Mouse (Mus musculus) CH12.LX (cell line): ENCODE measurements around the gene Ric8b. TPM values are rescaled to one million over a fixed set of nuclear protein-coding genes. Genes with fewer than 3 reads are reported as not detected.

Experiments
- DNase-seq: peaks from one replicate; pipeline ENCODE4 v3.0.0-alpha.2; 2013; ENCODE audit errors: extremely low read depth
- H3K27ac ChIP-seq: 2 replicates; pipeline ENCODE4 v1.5.1; 2012; ENCODE audit warnings: low read depth, mild to moderate bottlenecking, control low read depth, moderate library complexity; ENCODE audit not compliant: insufficient read depth
- H3K27me3 ChIP-seq: replicated peaks from 2 replicates; pipeline ENCODE3; 2012; ENCODE audit warnings: inconsistent platforms
- H3K36me3 ChIP-seq, 2 experiments: replicated peaks in 1 of 2; 2 replicates each; pipeline versions ENCODE3 to v1.6.1; 2012; ENCODE audit warnings: inconsistent platforms in 1 of 2, low read length in 1 of 2, mild to moderate bottlenecking in 1 of 2, mixed read lengths in 1 of 2, moderate library complexity in 1 of 2; ENCODE audit not compliant: control insufficient read depth in 1 of 2, insufficient read depth in 1 of 2
- H3K4me1 ChIP-seq, 2 experiments: 2 replicates each; pipeline ENCODE4 v1.6.1; 2012; ENCODE audit warnings: inconsistent platforms in 1 of 2, moderate library complexity in 1 of 2; ENCODE audit not compliant: insufficient read depth in 2 of 2, control insufficient read depth in 1 of 2
- H3K4me2 ChIP-seq: 2 replicates; pipeline ENCODE4 v1.6.1; 2012; ENCODE audit warnings: low read depth, mild to moderate bottlenecking, control low read depth; ENCODE audit not compliant: poor library complexity, insufficient read depth, severe bottlenecking
- H3K4me3 ChIP-seq, 3 experiments: fragments of 150-350 bp in 1 of 3; sonication (generic) in 1 of 3; replicated peaks in 1 of 3; 2 replicates each; pipeline versions ENCODE3 to v1.5.1; 2011 to 2012; ENCODE audit warnings: low read depth in 2 of 3, low read length in 2 of 3, mild to moderate bottlenecking in 2 of 3, moderate library complexity in 2 of 3, control low read depth in 1 of 3, improper control_type of control experiment in 1 of 3, inconsistent platforms in 1 of 3, mixed read lengths in 1 of 3; ENCODE audit not compliant: poor library complexity in 1 of 3
- H3K79me2 ChIP-seq: replicated peaks from 2 replicates; pipeline ENCODE4 v1.6.1; 2012; ENCODE audit warnings: mild to moderate bottlenecking, moderate library complexity; ENCODE audit not compliant: control insufficient read depth, poor library complexity, insufficient read depth, severe bottlenecking; ENCODE audit errors: extremely low read depth
- H3K9ac ChIP-seq: 2 replicates; pipeline ENCODE4 v1.6.1; 2012; ENCODE audit warnings: low read depth, mild to moderate bottlenecking, control low read depth, moderate library complexity; ENCODE audit not compliant: insufficient read depth
- H3K9me3 ChIP-seq: replicated peaks from 2 replicates; pipeline ENCODE3; 2012; ENCODE audit warnings: low read length, inconsistent platforms, mixed read lengths
- BHLHE40 ChIP-seq: IDR thresholded peaks from 2 replicates; pipeline ENCODE4 v1.6.1; 2011; ENCODE audit warnings: mild to moderate bottlenecking, low read depth, low read length, improper control_type of control experiment
- CHD1 ChIP-seq: IDR thresholded peaks from 2 replicates; pipeline ENCODE4 v1.6.1; 2012; ENCODE audit warnings: low read depth, low read length, improper control_type of control experiment, inconsistent platforms
- CHD2 ChIP-seq: IDR thresholded peaks from 2 replicates; pipeline ENCODE4 v1.6.1; 2011; ENCODE audit warnings: low read length, improper control_type of control experiment
- ELF1 ChIP-seq: IDR thresholded peaks from 2 replicates; pipeline ENCODE4 v1.6.1; 2014; ENCODE audit warnings: low read depth, mild to moderate bottlenecking, inconsistent platforms, low read length, improper control_type of control experiment
- EP300 ChIP-seq: IDR thresholded peaks from 2 replicates; pipeline ENCODE4 v1.6.1; 2011; ENCODE audit warnings: low read length, improper control_type of control experiment
- ETS1 ChIP-seq: conservative IDR thresholded peaks from 2 replicates; pipeline ENCODE4 v1.6.1; 2012; ENCODE audit warnings: low read depth, mild to moderate bottlenecking, inconsistent platforms, low read length, improper control_type of control experiment, moderate library complexity
- GABPA ChIP-seq: IDR thresholded peaks from 2 replicates; pipeline ENCODE4 v1.6.1; 2012; ENCODE audit warnings: low read depth, low read length, improper control_type of control experiment, inconsistent platforms; ENCODE audit not compliant: insufficient replicate concordance
- HCFC1 ChIP-seq: IDR thresholded peaks from 2 replicates; pipeline ENCODE4 v1.6.1; 2012; ENCODE audit warnings: low read depth, mild to moderate bottlenecking, inconsistent platforms, low read length, improper control_type of control experiment
- JUN ChIP-seq: IDR thresholded peaks from 2 replicates; pipeline ENCODE4 v1.6.1; 2011; ENCODE audit warnings: low read depth, mild to moderate bottlenecking, low read length, improper control_type of control experiment, moderate library complexity; ENCODE audit not compliant: insufficient read depth
- KAT2A ChIP-seq: IDR thresholded peaks from 2 replicates; pipeline ENCODE4 v1.6.1; 2012; ENCODE audit warnings: low read length, improper control_type of control experiment, inconsistent platforms; ENCODE audit not compliant: insufficient replicate concordance
- MEF2A ChIP-seq: IDR thresholded peaks from 2 replicates; pipeline ENCODE4 v1.6.1; 2014; ENCODE audit warnings: low read depth, mild to moderate bottlenecking, inconsistent platforms, low read length, improper control_type of control experiment, borderline replicate concordance
- MXI1 ChIP-seq: IDR thresholded peaks from 2 replicates; pipeline ENCODE4 v1.6.1; 2011; ENCODE audit warnings: mild to moderate bottlenecking, low read depth, low read length, improper control_type of control experiment
- MYC ChIP-seq: IDR thresholded peaks from 2 replicates; pipeline ENCODE4 v1.6.1; 2011; ENCODE audit warnings: low read depth, mild to moderate bottlenecking, improper control_type of control experiment, low read length
- NELFE ChIP-seq: IDR thresholded peaks from 2 replicates; pipeline ENCODE4 v1.6.1; 2011; ENCODE audit warnings: low read depth, low read length, improper control_type of control experiment
- POLR2A ChIP-seq: IDR thresholded peaks from 2 replicates; pipeline ENCODE4 v1.6.1; 2011; ENCODE audit warnings: low read depth, mild to moderate bottlenecking, improper control_type of control experiment, low read length
- RAD21 ChIP-seq: IDR thresholded peaks from 2 replicates; pipeline ENCODE4 v1.6.1; 2011; ENCODE audit warnings: low read depth, mild to moderate bottlenecking, low read length, improper control_type of control experiment, moderate library complexity
- SMC3 ChIP-seq: IDR thresholded peaks from 2 replicates; pipeline ENCODE4 v1.6.1; 2011; ENCODE audit warnings: low read depth, low read length, improper control_type of control experiment
- TBP ChIP-seq: conservative IDR thresholded peaks from 2 replicates; pipeline ENCODE4 v1.6.1; 2011; ENCODE audit warnings: low read depth, low read length, improper control_type of control experiment
- TCF12 ChIP-seq: IDR thresholded peaks from 2 replicates; pipeline ENCODE4 v1.6.1; 2014; ENCODE audit warnings: low read depth, mild to moderate bottlenecking, inconsistent platforms, low read length, improper control_type of control experiment
- UBTF ChIP-seq: IDR thresholded peaks from 2 replicates; pipeline ENCODE4 v1.6.1; 2012; ENCODE audit warnings: low read depth, mild to moderate bottlenecking, inconsistent platforms, low read length, improper control_type of control experiment, moderate library complexity
- ZKSCAN1 ChIP-seq: IDR thresholded peaks from 2 replicates; pipeline ENCODE4 v1.6.1; 2012; ENCODE audit warnings: low read depth, inconsistent platforms, low read length, improper control_type of control experiment, borderline replicate concordance
- ZMIZ1 ChIP-seq: IDR thresholded peaks from 2 replicates; pipeline ENCODE4 v1.6.1; 2012; ENCODE audit warnings: low read depth, mild to moderate bottlenecking, inconsistent platforms, low read length, improper control_type of control experiment
- dilution Hi-C: fragments of 300-500 bp; cut with MboI; formaldehyde crosslinking; loops from 2 replicates; pipeline ENCODE4 v1.14.3; 2020; ENCODE audit warnings: low sequenced_read_pairs; ENCODE audit not compliant: extremely low pct_unique_long_range_greater_than_20kb, extremely low pct_ligation_motif_present
- in situ Hi-C: fragments of 300-500 bp; cut with MboI; formaldehyde crosslinking; loops from 3 replicates; pipeline ENCODE4 v1.14.3; 2019; ENCODE audit warnings: low sequenced_read_pairs, low pct_ligation_motif_present, low pct_unique_long_range_greater_than_20kb, mixed read lengths
- polyA plus RNA-seq: library from polyadenylated mRNA; unstranded; fragments of >175 nt; gene quantifications from 2 replicates; pipeline ENCODE4 v1.2.1, GENCODE M21; 2012; ENCODE audit warnings: low read depth; ENCODE audit not compliant: insufficient read length
- total RNA-seq, 2 experiments: library from RNA; depleted of rRNA; stranded (reverse); fragments of 300-350 nt in 1 of 2; fragments of >200 nt in 1 of 2; gene quantifications; 2 replicates each; pipeline ENCODE4 v1.2.3; 2012 to 2014

Ric8b gene
- total and polyA plus RNA-seq, 3 experiments, result 4.8 to 9.4 (median 6.3) TPM

DNA sequence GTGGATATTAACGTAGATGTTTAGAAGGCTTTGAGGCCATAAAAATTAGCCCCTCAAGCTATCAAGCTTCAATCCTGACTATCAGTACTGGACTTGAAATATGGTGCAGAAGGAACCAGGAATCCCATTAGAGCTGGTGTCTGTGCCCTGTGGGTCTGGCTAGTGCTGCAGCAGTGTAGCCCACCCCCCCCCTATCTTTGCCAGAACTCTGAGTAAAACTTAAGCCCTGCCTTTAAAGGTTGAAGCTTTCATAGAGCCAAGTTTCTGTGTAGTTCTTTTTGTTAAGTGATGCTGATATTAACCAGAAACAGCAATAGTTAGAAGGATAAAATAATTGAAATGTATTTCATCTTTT is 80.8 kb downstream of the Ric8b start:
- no peak for DNase-seq
- H3K27me3 ChIP-seq, result no peaks in the 10 kb centered on the region
- dilution Hi-C loops, result no loop called here
- no peaks in the 10 kb centered on the region for H3K79me2 ChIP-seq
- H3K9ac ChIP-seq, result no peak overlapping the region
- H3K36me3 ChIP-seq, result peaks cover 13 to 66% of the 10 kb centered on the region in 2 experiments
- H3K4me1 ChIP-seq, result peaks cover 0 to 13% of the 10 kb centered on the region in 2 experiments; a peak in 2 of 4 replicates
- H3K27ac ChIP-seq, result no peak overlapping the region
- H3K9me3 ChIP-seq, result no peaks in the 10 kb centered on the region
- no peak for TF ChIP-seq MXI1
- TF ChIP-seq ELF1, result no peak
- no peak for TF ChIP-seq RAD21
- TF ChIP-seq CHD2, result no peak
- no peak for TF ChIP-seq ZMIZ1
- TF ChIP-seq TBP, result no peak
- no peak for TF ChIP-seq POLR2A
- TF ChIP-seq EP300, result no peak
- no peak for TF ChIP-seq JUN
- TF ChIP-seq, all 38 proteins: peak for 0
- no peak overlapping the region for H3K4me2 ChIP-seq
- in situ Hi-C loops, result no loop called here
- H3K4me3 ChIP-seq, result no peak overlapping the region

DNA sequence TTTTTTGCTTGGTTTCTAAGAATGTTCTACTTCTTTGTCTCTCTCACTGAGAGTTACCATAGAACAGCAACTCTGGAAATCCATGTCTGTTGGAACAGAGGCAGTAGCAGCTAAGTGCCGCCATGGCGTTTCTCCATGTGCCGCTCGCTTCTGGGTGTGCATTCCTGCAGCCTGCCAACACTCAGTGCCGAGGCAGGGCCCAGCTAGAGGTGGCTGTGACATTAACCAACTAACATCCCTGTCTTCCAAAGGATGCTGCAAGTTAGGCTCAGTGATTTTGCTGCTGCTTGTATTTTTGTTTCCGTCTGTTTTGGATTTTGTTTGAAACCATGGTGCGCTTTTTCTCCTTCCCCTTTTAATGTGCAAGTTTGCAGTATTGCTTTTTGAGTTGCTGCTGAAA is 84.5 kb downstream of the Ric8b start:
- H3K27ac ChIP-seq, result no peak overlapping the region
- no peaks in the 10 kb centered on the region for H3K9me3 ChIP-seq
- peaks cover 18 to 60% of the 10 kb centered on the region in 2 experiments for H3K36me3 ChIP-seq
- no peak for DNase-seq
- no peak overlapping the region for H3K4me2 ChIP-seq
- H3K9ac ChIP-seq, result no peak overlapping the region
- H3K4me3 ChIP-seq, result no peak overlapping the region
- TF ChIP-seq ETS1 (no peak), SMC3 (no peak), HCFC1 (no peak), GABPA (no peak), MEF2A (no peak), UBTF (no peak), NELFE (no peak), TCF12 (no peak), RAD21 (no peak), ELF1 (no peak), BHLHE40 (no peak), CHD1 (no peak), JUN (no peak), ZKSCAN1 (no peak), TBP (no peak), MYC (no peak), EP300 (no peak), KAT2A (no peak)
- dilution Hi-C loops (no loop called here), in situ Hi-C loops (no loop called here)
- H3K79me2 ChIP-seq, result no peaks in the 10 kb centered on the region
- H3K4me1 ChIP-seq, result peaks cover 3 to 27% of the 10 kb centered on the region in 2 experiments; a peak in 2 of 4 replicates
- H3K27me3 ChIP-seq, result no peaks in the 10 kb centered on the region
